Mouse (Mus musculus) thymus, postnatal 4 days (tissue): ENCODE measurements around the gene Mcidas.
"Not testable (repeated sequence)": the region's sequence is repeated elsewhere in the genome, so short reads cannot be mapped to it uniquely, and the experiment has no call there.

Experiments used
- DNase-seq: peaks from one replicate; pipeline ENCODE4 v3.0.0; 2021

The Mcidas gene

GRCm38 (mm10) chr13:113013174-113013953 lies 19.7 kb downstream of the Mcidas start:
- DNase-seq: not testable (repeated sequence)

- no peak for DNase-seq
These were observed 27.9 kb downstream of the Mcidas start for GRCm38 (mm10) chr13:113021521-113021920.

DNA sequence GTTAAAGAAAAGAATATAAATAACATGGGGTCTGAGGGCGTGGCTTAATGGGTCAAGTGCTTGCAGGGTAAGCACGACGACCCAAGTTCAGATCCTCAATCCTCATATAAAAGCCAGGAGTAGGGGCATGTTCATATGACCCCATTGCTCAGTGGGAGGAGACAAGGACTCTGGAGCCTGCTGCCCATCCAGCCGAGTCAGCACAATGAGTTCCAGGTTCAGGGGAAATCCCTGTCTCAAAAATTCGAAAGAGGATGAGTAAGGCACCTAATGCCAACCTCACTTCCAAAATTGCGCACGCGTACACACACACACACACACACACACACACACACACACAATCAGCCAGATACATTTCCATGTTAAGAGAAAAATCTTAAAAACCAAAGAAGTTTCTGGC lies 28.8 kb downstream of the Mcidas start:
- no peak for DNase-seq

GRCm38 (mm10) chr13:113023274-113024143 lies 29.9 kb downstream of the Mcidas start:
- peak; percentile 56 for DNase-seq

DNA sequence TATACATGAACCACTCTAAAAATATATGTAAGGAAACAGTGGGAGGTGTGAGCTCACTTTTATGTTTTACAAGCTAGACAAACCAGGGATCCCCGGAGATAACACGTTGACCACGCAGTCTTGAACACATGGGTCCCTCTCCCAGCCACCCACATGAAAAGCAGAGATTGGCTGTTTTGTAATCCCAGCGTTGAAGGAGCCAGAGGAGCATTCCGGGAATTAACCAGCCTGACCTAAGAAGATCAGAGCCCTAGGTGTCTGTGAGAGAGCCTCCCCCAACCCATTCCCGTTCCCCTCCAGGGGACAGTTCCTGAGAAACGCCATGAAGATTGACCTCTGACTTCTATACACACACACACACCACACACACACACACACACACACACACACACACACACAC lies 37.7 kb downstream of the Mcidas start:
- DNase-seq: no peak

GRCm38 (mm10) chr13:113031792-113032571 lies 38.3 kb downstream of the Mcidas start:
- peak; percentile 63 for DNase-seq

DNA sequence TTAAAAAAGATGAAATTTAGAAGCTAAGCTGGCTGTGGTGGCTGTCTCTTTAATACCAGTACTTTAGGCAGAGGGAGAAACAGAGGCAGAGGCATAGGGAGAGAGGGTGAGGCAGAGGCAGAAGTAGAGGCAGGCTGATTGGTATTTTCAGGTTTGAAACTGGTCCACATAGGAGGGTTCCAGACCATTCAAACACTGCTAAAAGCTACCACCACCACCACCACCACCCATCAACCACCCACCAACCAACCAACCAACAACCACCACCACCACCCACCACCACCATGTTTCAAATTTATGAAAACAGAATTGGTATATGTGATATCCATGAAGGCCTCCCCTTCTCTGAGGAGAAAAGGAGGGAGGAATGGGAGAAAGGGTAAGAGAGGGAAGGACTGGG lies 39.2 kb downstream of the Mcidas start:
- DNase-seq: no peak

DNA sequence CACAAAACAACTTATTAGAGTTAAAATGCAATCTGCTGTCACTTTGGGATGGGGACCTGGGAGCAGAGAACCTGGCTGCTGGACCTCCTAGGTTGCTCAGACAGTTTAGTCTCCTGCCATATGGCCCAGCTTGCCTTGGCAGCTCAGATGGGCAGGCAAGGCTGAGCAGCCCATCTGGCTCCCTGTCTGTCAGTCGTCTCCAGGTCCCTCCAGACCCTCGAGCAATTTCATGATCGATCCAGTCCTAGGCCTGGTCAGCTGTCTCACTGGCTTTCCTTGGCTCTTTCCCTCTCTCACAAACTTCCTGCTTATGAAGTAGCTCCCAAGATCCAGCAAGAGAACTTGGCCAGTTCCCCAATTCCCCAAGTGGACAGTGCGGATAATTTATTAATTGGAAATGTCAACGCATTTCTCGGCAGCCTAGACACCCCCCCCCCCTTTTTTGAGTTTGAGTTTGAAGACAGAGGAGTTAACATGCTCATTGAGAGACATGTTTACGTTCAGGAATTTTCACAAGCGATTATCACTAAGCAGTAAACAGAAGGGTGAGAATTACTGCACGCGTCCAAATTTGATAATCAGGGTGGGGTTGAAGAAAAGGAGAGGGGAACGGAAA lies 40.7 kb downstream of the Mcidas start:
- DNase-seq: no peak

DNA sequence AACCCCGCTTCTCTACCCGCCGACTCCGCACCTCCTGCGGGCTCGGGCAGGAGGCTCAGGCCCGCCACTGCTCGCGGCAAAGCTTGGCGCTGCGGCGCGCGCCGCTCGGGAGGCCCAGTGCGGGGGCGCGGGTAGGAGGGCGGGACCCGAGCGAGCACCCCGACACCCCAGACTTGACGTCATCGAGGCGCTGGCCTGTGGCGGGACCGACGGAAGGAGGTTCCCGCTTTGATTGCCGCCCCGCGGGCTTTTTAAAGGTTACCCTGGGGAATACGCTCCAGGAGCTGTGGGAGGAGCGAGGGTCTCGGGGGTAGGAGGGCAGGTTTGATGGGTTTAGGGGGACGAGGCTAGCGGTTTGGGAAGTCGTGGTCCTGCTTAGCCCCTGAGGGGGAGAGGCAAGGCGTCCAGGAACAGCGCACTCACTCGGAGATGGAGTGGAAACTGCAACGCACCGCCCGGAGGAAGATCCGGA lies 41.3 kb downstream of the Mcidas start, which contains the start of gene Cdc20b:
Gene Cdc20b, plus strand, starts transcription at position 162 of the 472 bp plus-strand sequence.
- peak; percentile 89 for DNase-seq

GRCm38 (mm10) chr13:113035852-113036251 lies 42.2 kb downstream of the Mcidas start:
- peak; percentile 67 for DNase-seq

GRCm38 (mm10) chr13:113044876-113045275 lies 51.2 kb downstream of the Mcidas start:
- no peak for DNase-seq

- no peak for DNase-seq
These were observed 51.9 kb downstream of the Mcidas start for GRCm38 (mm10) chr13:113045458-113046110.

DNA sequence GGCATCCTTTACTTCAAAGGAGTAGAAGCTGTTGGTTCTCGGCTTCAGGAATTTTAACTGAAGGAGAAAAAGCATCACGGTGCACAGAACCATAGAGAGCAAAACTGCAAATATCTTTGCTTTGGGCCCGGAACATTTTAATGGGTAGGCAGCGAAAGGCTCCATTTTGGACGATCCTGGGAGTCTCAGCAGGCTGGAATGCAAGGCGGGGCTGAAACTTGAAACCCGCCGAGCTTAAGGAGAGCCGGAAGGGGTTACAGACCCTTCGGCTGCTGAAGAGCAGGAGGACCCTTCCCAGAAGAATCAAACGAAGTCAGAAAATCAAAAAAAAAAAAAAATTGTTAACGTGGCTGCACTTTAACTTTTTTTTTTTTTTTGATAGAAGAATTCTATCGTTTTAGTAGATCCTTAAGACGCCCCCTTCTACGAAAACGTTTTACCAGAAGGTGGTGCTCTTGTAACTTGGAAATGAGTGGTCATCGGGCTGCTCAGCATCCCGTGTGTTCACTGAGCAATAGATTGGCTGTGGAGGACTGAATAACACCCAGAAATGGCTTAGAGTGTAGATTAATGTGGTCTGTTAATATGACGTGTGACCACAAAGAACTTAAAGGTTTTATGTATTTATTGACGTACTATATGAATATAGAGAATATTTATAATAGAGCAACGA lies 52.7 kb downstream of the Mcidas start, which contains the start of gene Gpx8:
Gene Gpx8, minus strand, starts transcription at position 200 of the 673 bp plus-strand sequence.
- peak; percentile 41 for DNase-seq

DNA sequence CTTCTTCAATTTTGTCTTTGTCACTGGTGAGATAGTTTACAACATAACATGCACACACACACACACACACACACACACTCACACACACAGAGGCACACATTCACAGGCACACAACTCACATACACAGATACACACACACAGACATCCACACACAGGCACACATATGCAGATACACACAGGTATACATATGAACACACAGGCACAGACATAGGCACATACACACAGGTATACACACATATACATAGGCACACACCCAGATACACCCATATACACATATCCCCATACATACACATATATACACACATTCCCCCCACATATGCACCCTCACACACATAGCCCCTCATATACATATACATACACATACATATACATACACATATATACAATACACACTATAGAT lies 53.4 kb downstream of the Mcidas start:
- DNase-seq: no peak

- no peak for DNase-seq
These were observed 54.0 kb downstream of the Mcidas start for GRCm38 (mm10) chr13:113047647-113048046.
